Mouse (Mus musculus) left cerebral cortex, adult 2 months (tissue): ENCODE measurements around the gene Tmem30a. TPM values are rescaled to one million over a fixed set of nuclear protein-coding genes. Genes with fewer than 3 reads are reported as not detected.

Experiments used
- DNase-seq, 2 experiments: peaks; one replicate each; pipeline ENCODE4 v3.0.0; 2021 to 2022; ENCODE audit warnings: low spot score in 2 of 2, mixed read lengths in 1 of 2; ENCODE audit errors: extremely low spot score in 1 of 2
- H3K27ac ChIP-seq: fragments of 200-600 bp; 2 replicates; pipeline ENCODE4 v1.8.1; 2022
- H3K4me3 ChIP-seq: fragments of 200-600 bp; 2 replicates; pipeline ENCODE4 v1.8.1; 2022
- CTCF ChIP-seq: fragments of 200-600 bp; IDR thresholded peaks from 2 replicates; pipeline ENCODE4 v1.8.1; 2022; ENCODE audit warnings: antibody characterized with exemption, mild to moderate bottlenecking, moderate library complexity
- intact Hi-C: fragments of 180-260 bp; cut with DNase I; formaldehyde crosslinking; loops from one replicate; pipeline ENCODE4 v1.15.1; 2025
- total RNA-seq, 2 experiments: library from RNA; stranded (reverse); gene quantifications; 2 replicates each; pipeline ENCODE4 v1.2.3; 2021

Gene Tmem30a
- total RNA-seq, 2 experiments from 2014 or later = 263 to 274 TPM

DNA sequence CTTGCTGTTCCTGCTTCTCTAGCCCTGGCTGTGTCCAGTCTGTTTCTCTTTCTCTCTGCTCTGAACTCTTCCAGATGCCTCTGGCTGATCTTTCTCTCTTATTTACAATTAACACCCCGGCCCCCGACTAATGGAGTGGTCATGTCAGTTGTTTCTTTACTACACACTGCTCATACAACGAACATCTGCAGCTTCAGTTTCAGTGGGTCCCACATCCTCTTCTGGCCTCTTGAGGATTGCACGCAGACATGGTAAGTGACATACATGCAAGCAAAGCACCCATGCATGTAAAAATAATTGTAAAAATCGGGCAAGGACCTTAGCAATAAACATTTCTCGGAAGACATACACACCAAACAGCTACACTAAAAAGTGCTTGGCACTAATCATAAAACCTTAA, 57.7 kb downstream of the Tmem30a start:
- no peak overlapping the region for H3K4me3 ChIP-seq
- no peak overlapping the region for H3K27ac ChIP-seq
- no peak for TF ChIP-seq CTCF
- no peak for DNase-seq
- intact Hi-C loops = no loop called here

GRCm38 (mm10) chr9:79730301-79730700, 63.0 kb downstream of the Tmem30a start:
- TF ChIP-seq CTCF = no peak
- intact Hi-C loops = no loop called here

DNA sequence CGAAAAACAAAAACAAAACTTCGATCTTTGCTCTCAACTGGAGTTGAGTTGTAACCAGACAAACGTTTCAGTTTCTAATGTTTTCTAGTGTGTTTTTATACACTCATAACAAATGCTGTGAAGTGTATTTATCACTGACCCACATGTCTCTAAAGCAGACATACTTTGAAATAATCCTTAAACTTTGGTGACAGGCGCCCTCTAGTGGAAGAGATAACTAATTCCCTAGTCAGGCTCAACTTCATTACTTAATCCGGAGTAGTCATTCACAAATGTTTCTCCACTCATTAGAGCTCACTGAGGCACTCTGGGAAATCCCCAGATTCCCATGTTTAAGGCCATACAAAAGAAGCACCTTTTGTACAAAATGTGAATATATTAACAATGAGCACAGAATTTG, 70.2 kb downstream of the Tmem30a start:
- Histone ChIP-seq H3K4me3 (no peak overlapping the region), H3K27ac (no peak overlapping the region)
- peak in 1 of 2 experiments; percentile 26 for DNase-seq
- intact Hi-C loops = loop anchor here (1.0 to 5.0 kb wide), 3 partner anchors 935 to 1126 kb away; no protein-coding TSS in a partner anchor
- TF ChIP-seq CTCF = peak; percentile 78

More at GRCm38 (mm10) chr9:79730301-79730700, 63.0 kb downstream of the Tmem30a start:
- DNase-seq = no peak
- Histone ChIP-seq H3K4me3 (no peak overlapping the region), H3K27ac (no peak overlapping the region)

GRCm38 (mm10) chr9:79721056-79721455, 72.3 kb downstream of the Tmem30a start:
- Histone ChIP-seq H3K27ac (no peak overlapping the region), H3K4me3 (no peak overlapping the region)
- DNase-seq = peak; percentile 43 to 45
- intact Hi-C loops = loop anchor here (1.0 to 5.0 kb wide), 5 partner anchors 613 to 1124 kb away; no protein-coding TSS in a partner anchor
- TF ChIP-seq CTCF = peak; percentile 71

GRCm38 (mm10) chr9:79720143-79720542, 73.2 kb downstream of the Tmem30a start:
- DNase-seq = no peak
- H3K4me3 ChIP-seq = no peak overlapping the region
- H3K27ac ChIP-seq = no peak overlapping the region
- TF ChIP-seq CTCF = no peak
- intact Hi-C loops = loop anchor here (2.0 to 5.0 kb wide), 3 partner anchors 1018 to 1123 kb away; no protein-coding TSS in a partner anchor

DNA sequence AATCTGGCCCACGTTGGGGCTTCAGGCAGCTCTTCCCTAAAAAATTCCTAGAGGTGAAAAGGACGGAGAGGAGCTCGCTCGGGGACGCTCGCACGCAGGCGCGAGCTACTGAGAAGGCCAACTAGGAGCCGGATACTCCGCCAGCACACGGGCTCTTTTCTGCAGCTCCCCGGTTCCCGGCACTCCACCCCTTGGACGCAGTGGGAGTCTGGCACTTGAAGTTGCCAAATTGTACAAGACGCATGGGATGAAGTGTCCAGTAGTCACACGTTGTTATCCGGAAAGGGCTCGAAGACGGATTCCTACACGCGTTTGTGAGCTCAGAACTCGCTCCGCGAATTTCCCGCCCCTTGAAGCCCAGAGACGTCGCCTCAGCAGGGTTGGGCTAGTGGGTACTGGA, 73.9 kb downstream of the Tmem30a start:
- intact Hi-C loops = loop anchor here (10.0 kb wide), 1 partner anchor 325 kb away; no protein-coding TSS in a partner anchor
- TF ChIP-seq CTCF = no peak
- DNase-seq = no peak
- no peak overlapping the region for H3K27ac ChIP-seq
- H3K4me3 ChIP-seq = peak overlapping the region; percentile 19; the same call in 1 of the 2 replicates

Other genes with a start within 250 kb of the Tmem30a start
- 1 to 10 TPM; 6.3 to 7.4 TPM for gene Col12a1, start 74.7 kb downstream of the Tmem30a start, total RNA-seq
- gene Cox7a2, start 33.6 kb downstream of the Tmem30a start, total RNA-seq = 100 to 1,000 TPM; 343 to 356 TPM
- 10 to 100 TPM; 16.2 to 16.4 TPM for gene Filip1, start 219.3 kb upstream of the Tmem30a start, total RNA-seq